Mouse (Mus musculus) limb, embryonic 11.5 days (tissue): ENCODE measurements around the gene Arid3b. TPM values are rescaled to one million over a fixed set of nuclear protein-coding genes. Genes with fewer than 3 reads are reported as not detected.

ENCODE experiments used
- ATAC-seq: fragments of 200-750 bp; cut with Nextera tagmentation; 2 replicates; pipeline ENCODE4 v1.8.0; 2017; ENCODE audit warnings: low read depth; ENCODE audit not compliant: insufficient number of reproducible peaks, low FRiP score, low TSS enrichment
- DNase-seq: peaks from one replicate; pipeline ENCODE4 v3.0.0-alpha.2; 2015; ENCODE audit warnings: low spot score
- H3K27ac ChIP-seq: fragments of 300-500 bp; sonication (generic); replicated peaks from 2 replicates; pipeline ENCODE4 v1.5.1; 2014; ENCODE audit warnings: low read depth, mild to moderate bottlenecking, low read length
- H3K27me3 ChIP-seq: fragments of 300-500 bp; sonication (generic); 2 replicates; pipeline ENCODE4 v1.6.1; 2014; ENCODE audit warnings: mild to moderate bottlenecking, low read length, mixed read lengths; ENCODE audit not compliant: control insufficient read depth, insufficient read depth
- H3K36me3 ChIP-seq: fragments of 300-500 bp; sonication (generic); 2 replicates; pipeline ENCODE4 v1.6.1; 2014; ENCODE audit warnings: mild to moderate bottlenecking, low read length, moderate library complexity, mixed read lengths; ENCODE audit not compliant: control insufficient read depth, insufficient read depth
- H3K4me1 ChIP-seq: fragments of 300-500 bp; sonication (generic); 2 replicates; pipeline ENCODE4 v1.6.1; 2014; ENCODE audit warnings: low read length, mixed read lengths; ENCODE audit not compliant: control insufficient read depth, insufficient read depth
- H3K4me2 ChIP-seq: fragments of 300-500 bp; sonication (generic); 2 replicates; pipeline ENCODE4 v1.6.1; 2014; ENCODE audit warnings: low read depth, mild to moderate bottlenecking, moderate library complexity; ENCODE audit not compliant: severe bottlenecking
- H3K4me3 ChIP-seq: fragments of 300-500 bp; sonication (generic); 2 replicates; pipeline ENCODE4 v1.5.1; 2014; ENCODE audit warnings: low read depth, low read length
- H3K9ac ChIP-seq: fragments of 300-500 bp; sonication (generic); 2 replicates; pipeline ENCODE4 v1.6.1; 2014; ENCODE audit warnings: mild to moderate bottlenecking, low read length
- H3K9me3 ChIP-seq: fragments of 300-500 bp; sonication (generic); 2 replicates; pipeline ENCODE4 v1.6.1; 2016; ENCODE audit warnings: low read length; ENCODE audit not compliant: control insufficient read depth
- WGBS: fragments of 180-500 bp; shearing (Covaris S2); extraction: QIAGEN DNeasy Blood & Tissue Kit; methylation state at CpG from one replicate; pipeline ENCODE4 v1.1.7; 2014; 5-methylcytosine and 5-hydroxymethylcytosine counted together
- polyA plus RNA-seq: library from polyadenylated mRNA; unstranded; fragments of >200 nt; fragmentation: Nextera tagmentation; extraction: Ambion mirVana; gene quantifications from 2 replicates; pipeline ENCODE4 v1.2.1, GENCODE M21; 2014

Gene Arid3b
- polyA plus RNA-seq, 1 experiment from 2014 or later, result 35.8 TPM

DNA sequence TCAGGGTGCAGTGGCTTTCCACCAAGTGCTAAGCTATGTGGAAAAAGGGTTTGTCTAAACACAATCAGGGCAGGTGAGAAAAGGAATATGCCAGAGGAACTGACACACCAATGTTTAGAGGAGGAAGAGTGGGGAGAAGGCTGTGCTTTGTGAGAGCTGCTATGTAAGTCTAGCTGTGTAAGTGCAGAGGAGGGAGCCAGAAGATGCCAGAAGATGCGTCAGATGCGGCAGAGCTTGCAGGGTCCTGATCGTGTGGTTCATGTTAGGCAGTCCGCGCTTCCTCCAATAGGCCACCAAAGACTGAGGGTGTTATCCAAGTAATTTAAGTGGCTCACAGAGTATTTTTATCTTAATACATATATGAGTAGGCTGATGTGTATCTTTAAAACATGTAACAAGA, 31.3 kb upstream of the Arid3b start:
- no peak overlapping the region for H3K27ac ChIP-seq
- 81% methylated on average over 5 of the region's 5 CpGs for WGBS
- DNase-seq, result no peak
- H3K4me2 ChIP-seq, result no peak overlapping the region
- H3K9ac ChIP-seq, result no peak overlapping the region
- H3K27me3 ChIP-seq, result no peaks in the 10 kb centered on the region
- H3K4me1 ChIP-seq, result no peaks in the 10 kb centered on the region
- H3K36me3 ChIP-seq, result no peaks in the 10 kb centered on the region
- H3K9me3 ChIP-seq, result no peaks in the 10 kb centered on the region
- ATAC-seq, result no peak
- H3K4me3 ChIP-seq, result no peak overlapping the region

DNA sequence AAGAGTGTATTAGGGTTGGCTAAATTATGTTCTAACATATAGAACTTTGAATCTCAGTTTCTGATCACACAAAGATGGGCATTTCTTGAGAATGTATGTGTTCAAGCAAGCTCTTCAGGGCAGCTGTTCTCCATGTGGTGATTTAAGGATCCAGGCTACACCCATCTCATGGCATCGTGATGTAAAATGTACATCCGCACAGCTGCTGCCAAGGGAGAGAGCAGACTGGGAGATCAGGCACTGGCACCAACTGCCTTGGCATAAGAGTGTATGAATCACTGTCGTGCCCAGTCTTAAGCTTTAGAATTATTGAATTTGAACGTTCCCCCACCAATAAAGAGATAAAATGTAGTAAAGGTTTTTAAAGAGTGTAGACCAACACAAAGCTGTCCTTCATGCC, 30.6 kb upstream of the Arid3b start:
- Histone ChIP-seq H3K4me1 (no peaks in the 10 kb centered on the region), H3K4me3 (no peak overlapping the region), H3K27ac (no peak overlapping the region), H3K4me2 (no peak overlapping the region), H3K27me3 (no peaks in the 10 kb centered on the region), H3K9ac (no peak overlapping the region), H3K9me3 (no peaks in the 10 kb centered on the region), H3K36me3 (no peaks in the 10 kb centered on the region)
- ATAC-seq (no peak), DNase-seq (no peak)
- WGBS, result 87% methylated on average over 4 of the region's 4 CpGs

DNA sequence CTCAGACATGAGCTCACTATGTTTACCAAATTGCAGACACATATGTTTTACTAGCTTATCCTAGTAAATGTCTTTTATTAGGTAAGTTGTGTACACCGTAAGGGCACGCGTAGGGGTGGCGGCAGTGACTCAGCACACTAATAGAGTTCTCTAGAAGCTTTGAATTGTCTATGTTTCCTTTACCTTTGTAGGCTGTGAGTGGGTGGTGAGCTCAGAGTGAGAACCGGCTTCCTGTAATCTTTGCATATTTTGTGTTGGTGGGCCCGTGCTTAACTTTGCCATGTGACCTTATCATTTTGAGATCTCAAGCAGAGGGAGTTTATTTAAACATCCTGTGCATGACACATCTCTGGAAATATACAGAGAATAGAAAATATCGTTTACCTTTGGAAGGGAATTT, 29.9 kb upstream of the Arid3b start:
- no peak overlapping the region for H3K4me2 ChIP-seq

DNA sequence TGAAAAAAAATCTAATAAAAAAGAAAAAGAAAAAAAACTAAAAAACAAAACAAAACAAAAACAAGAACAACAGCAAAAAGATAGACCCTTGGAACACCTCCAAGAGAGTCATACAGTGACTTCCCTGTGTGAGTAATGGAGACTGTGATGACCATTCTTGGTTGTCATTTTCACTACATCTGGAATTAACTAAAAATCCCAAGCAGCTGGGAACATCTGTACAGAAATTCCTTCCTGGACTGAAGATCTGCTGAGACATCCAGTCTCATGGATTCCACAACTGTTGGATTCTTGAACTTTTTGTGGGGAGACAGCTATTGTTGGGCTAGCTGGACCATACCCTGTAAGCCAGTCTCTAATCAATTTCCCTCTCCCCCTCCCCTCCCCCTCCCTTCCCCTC, 27.7 kb upstream of the Arid3b start:
- no peaks in the 10 kb centered on the region for H3K36me3 ChIP-seq
- no peaks in the 10 kb centered on the region for H3K27me3 ChIP-seq
- no peak overlapping the region for H3K9ac ChIP-seq
- ATAC-seq, result no peak
- H3K4me2 ChIP-seq, result no peak overlapping the region
- no peak overlapping the region for H3K27ac ChIP-seq
- no peaks in the 10 kb centered on the region for H3K4me1 ChIP-seq
- no peak for DNase-seq
- no peaks in the 10 kb centered on the region for H3K9me3 ChIP-seq
- H3K4me3 ChIP-seq, result no peak overlapping the region

More for the DNA sequence above, 29.9 kb upstream of the Arid3b start:
- no peaks in the 10 kb centered on the region for H3K4me1 ChIP-seq
- H3K36me3 ChIP-seq, result no peaks in the 10 kb centered on the region
- H3K4me3 ChIP-seq, result no peak overlapping the region
- ATAC-seq (no peak), DNase-seq (no peak)
- H3K9ac ChIP-seq, result no peak overlapping the region
- H3K27ac ChIP-seq, result no peak overlapping the region
- no peaks in the 10 kb centered on the region for H3K27me3 ChIP-seq
- H3K9me3 ChIP-seq, result no peaks in the 10 kb centered on the region
- 87% methylated on average over 7 of the region's 7 CpGs for WGBS

DNA sequence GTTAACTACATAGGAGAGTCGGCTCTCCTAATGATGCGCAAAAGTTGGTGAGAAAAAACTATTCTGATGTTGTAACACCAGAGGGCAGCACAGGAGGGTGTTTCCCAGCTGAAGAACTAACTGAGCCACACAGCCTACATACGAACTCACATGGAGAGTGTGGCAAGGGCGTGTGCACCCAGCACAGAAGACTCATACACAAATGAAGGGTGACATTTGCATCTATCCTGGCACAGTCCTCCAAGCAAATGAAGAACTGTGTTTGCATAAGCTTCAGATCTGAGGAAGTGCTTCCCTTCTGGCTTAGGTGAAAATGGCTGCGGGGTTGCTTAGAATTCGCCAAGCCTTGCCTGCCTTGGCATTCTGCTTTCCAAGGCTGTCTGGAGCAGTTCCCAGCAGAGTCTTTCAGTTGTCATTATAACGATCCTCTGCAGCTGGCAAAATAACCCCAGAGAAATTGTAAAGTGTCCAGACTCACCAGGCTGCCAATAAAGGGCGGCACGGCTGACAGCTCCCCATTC, 25.4 kb upstream of the Arid3b start:
- Histone ChIP-seq H3K27me3 (no peaks in the 10 kb centered on the region), H3K36me3 (no peaks in the 10 kb centered on the region), H3K9ac (no peak overlapping the region), H3K9me3 (no peaks in the 10 kb centered on the region), H3K4me3 (no peak overlapping the region), H3K4me1 (no peaks in the 10 kb centered on the region), H3K27ac (no peak overlapping the region), H3K4me2 (no peak overlapping the region)
- DNase-seq (peak; percentile 53), ATAC-seq (no peak)
- WGBS, result 41% methylated on average over 9 of the region's 9 CpGs

DNA sequence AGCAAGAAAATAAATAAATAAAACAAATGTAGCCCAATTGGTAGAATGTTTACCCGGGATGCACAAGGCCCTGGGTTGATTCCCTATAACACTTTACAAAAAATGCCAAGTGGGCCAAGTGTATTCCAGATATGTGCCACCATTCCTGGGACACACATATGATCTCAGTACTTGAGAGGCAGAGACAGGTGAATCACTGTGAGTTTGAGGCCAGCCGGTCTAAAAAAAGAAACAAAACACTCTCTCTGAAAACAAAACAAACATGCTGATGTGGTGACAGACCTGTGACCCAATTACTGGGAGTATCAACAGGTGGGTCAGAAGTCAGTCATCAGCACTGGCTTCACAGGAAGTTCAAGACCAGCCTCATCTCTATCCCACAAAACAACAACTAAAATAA, 19.9 kb upstream of the Arid3b start:
- DNase-seq, result no peak
- H3K4me1 ChIP-seq, result no peaks in the 10 kb centered on the region

DNA sequence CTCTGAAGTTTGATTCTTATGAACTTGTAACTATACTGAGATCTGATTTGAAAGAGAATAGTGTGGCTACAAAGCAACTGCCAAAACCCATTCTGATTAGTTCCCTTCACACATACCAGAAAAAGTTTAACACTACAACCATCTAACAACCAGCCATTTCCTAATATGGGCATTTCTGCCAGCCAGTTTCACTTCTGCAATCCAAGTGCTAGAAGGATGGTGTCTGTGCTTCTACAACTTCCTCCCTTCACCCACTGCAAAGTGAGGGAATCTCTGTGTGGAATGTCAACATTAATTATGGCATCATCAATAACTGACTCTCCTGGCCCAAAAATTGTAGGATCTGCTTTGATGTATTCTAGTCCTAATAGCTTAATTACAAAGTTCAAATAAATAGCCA, 17.7 kb upstream of the Arid3b start:
- H3K36me3 ChIP-seq, result no peaks in the 10 kb centered on the region
- no peaks in the 10 kb centered on the region for H3K4me1 ChIP-seq
- ATAC-seq (no peak), DNase-seq (no peak)
- H3K27me3 ChIP-seq, result no peaks in the 10 kb centered on the region
- H3K9ac ChIP-seq, result no peak overlapping the region
- H3K4me2 ChIP-seq, result no peak overlapping the region
- H3K4me3 ChIP-seq, result no peak overlapping the region
- H3K9me3 ChIP-seq, result no peaks in the 10 kb centered on the region
- H3K27ac ChIP-seq, result no peak overlapping the region

More for the DNA sequence above, 19.9 kb upstream of the Arid3b start:
- no peak overlapping the region for H3K4me3 ChIP-seq
- H3K9ac ChIP-seq, result no peak overlapping the region
- no peaks in the 10 kb centered on the region for H3K9me3 ChIP-seq
- H3K27ac ChIP-seq, result no peak overlapping the region
- no peaks in the 10 kb centered on the region for H3K27me3 ChIP-seq
- WGBS, result 90% methylated on average over 2 of the region's 2 CpGs
- ATAC-seq, result no peak
- H3K4me2 ChIP-seq, result no peak overlapping the region
- no peaks in the 10 kb centered on the region for H3K36me3 ChIP-seq

DNA sequence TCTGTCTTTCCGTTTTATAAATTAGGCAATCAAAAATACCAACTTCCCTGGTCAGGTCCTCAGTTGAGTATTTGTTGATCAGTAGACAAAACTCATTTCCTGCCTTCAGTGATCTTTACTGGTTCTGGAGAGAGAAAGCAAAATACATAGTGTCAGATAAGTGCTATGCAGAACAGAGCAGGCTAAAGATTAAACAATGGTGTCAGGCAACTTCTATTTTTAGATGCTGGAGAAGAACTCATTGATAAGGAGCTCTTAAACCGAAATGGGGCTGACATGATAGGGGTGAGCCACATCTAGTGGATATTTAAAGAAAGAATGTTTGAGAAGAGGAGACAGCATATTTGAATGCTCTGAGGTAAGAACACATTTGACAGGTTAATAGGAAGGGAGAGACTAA, 2.4 kb upstream of the Arid3b start:
- Histone ChIP-seq H3K9ac (no peak overlapping the region), H3K27ac (no peak overlapping the region), H3K4me2 (no peak overlapping the region), H3K36me3 (no peaks in the 10 kb centered on the region), H3K9me3 (no peaks in the 10 kb centered on the region), H3K4me1 (peaks cover 11% of the 10 kb centered on the region), H3K4me3 (no peak overlapping the region), H3K27me3 (no peaks in the 10 kb centered on the region)
- DNase-seq (no peak), ATAC-seq (no peak)
- WGBS, result 87% methylated on average over 2 of the region's 2 CpGs

DNA sequence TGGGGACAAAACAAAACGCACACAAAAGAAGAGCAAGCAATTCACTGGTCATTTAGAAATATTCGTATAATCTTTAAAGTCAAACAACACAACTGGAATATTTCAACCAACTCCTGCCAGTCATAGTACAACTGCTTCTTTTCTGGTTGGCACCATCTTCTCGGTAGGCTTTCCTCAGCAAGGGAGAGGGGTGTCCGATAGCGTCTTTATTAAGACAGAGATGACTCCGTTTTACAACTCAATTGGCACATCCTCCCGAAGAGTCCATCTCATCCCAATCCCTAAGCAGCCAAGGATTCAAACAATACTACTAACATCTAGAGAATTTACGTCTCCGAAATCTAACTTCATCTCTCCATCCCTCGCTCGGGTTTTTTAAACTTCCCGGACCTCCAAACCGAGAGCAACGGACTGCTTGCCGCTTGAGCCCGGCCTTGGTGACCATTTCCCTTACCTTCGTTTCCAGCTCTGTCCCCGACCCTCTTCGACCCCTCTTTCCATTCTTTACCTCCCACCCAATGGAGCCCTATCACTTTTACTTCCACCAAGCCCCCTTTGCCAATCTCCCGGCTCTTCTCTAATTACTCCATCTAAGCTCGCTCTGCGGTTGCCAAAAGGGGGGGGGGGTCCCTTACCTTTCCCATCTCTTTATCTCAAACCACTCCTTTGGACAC, 615 bp downstream of the Arid3b start:
- no peak for ATAC-seq
- Histone ChIP-seq H3K27ac (no peak overlapping the region; the same call in 1 of the 2 replicates), H3K4me1 (peaks cover 29% of the 10 kb centered on the region), H3K9ac (peak overlapping the region; percentile 73), H3K27me3 (no peaks in the 10 kb centered on the region), H3K9me3 (no peaks in the 10 kb centered on the region), H3K4me2 (peak overlapping the region; percentile 70), H3K4me3 (peak overlapping the region; percentile 86), H3K36me3 (no peaks in the 10 kb centered on the region)
- DNase-seq, result no peak
- WGBS, result under 1% methylated on average over 22 of the region's 22 CpGs
